Comparison of ENCODE assay signal across 14 mouse cellular contexts in the genomic region with DNA sequence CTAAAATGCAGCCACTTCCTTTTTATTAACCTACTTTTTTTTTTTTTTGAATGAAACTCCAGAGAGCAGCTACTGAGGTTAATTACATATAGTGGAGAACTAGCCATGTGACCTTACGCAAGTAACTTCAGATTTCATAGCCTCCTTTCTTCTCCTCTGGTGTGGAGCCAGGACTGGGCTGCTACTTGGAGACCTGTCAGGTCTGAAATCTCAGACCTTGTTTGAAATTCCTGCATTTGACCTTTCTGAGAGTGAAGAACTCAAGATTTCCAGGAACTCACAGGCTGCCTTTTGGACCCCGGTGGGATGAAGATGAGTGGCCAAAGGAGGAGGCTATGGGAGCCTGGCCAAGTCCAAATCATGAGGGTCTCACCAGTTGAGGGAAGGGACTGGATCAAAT. TPM values are rescaled to one million over a fixed set of nuclear protein-coding genes. Genes with fewer than 3 reads are reported as not detected.
"Had no signal": no experiment of that assay in that cellular context is flagged by ENCODE, and none has a peak within 500 bp of the region (broad histone marks: within the 10 kb centered on the region; RNA-seq: fewer than 3 reads in every experiment).

No protein-coding gene starts in this region.

- DNase-seq: kidney, adult 8-10 months; kidney, postnatal 14 days; kidney, postnatal 4 days; liver; retina, postnatal 1 day; right cerebral cortex, postnatal 25 days; spleen, adult 18-20 months; thymus, adult 2 months; thymus, postnatal 14 days; thymus, postnatal 4 days had no signal

- ATAC-seq: liver, embryonic 12.5 days; midbrain, embryonic 13.5 days; midbrain, embryonic 16.5 days had no signal

RNA-seq across cellular contexts. Expression of gene Upp2, which starts 7.1 kb away (rescaled TPM):
- total RNA-seq: neutrophil, adult 5-6 weeks had no signal

RNA-seq across cellular contexts. Expression of gene Acvr1, which starts 7.2 kb away (rescaled TPM):
- total RNA-seq: neutrophil, adult 5-6 weeks had no signal
